Mouse (Mus musculus) gastrocnemius, adult 2 months (tissue): ENCODE measurements at regions not wholly inside any gene's neighbourhood (a gene's known extent, or its start where the extent isn't known, plus 50 kb on each side); places are given as distances from the start of the nearest gene placed in this dataset.
A peak's percentile ranks its signal among the peaks of the same experiment; 100 is the strongest.

ENCODE experiments used
- DNase-seq: peaks from one replicate; pipeline ENCODE4 v3.0.0; 2022
- H3K27ac ChIP-seq: fragments of 200-600 bp; 2 replicates; pipeline ENCODE4 v1.8.1; 2022; ENCODE audit warnings: mild to moderate bottlenecking
- H3K4me3 ChIP-seq: fragments of 200-600 bp; 2 replicates; pipeline ENCODE4 v1.8.1; 2022; ENCODE audit warnings: mild to moderate bottlenecking, moderate library complexity
- CTCF ChIP-seq: fragments of 200-600 bp; IDR thresholded peaks from 2 replicates; pipeline ENCODE4 v1.8.1; 2022; ENCODE audit warnings: antibody characterized with exemption, mild to moderate bottlenecking, moderate library complexity
- intact Hi-C: fragments of 180-260 bp; cut with DNase I; formaldehyde crosslinking; loops from one replicate; pipeline ENCODE4 v1.15.1; 2025

DNA sequence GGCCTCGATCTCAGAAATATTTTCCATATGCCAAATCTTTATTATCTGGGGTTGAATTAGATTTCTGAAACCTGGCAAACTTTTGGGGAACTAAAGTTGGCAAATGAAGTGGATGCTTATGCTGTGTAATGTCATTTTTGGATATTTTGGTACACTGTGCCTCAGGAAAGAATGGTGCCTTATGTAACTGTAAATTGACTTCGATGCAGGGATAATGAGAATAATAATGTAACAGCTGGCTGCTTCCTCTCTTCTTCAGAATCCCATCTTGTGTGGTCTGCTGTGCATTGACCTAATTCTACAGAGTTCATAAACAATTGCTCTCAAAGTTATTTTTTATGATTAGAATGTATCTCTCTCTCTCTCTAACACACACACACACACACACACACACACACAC, 545.6 kb downstream of the Tfap2b start:
- no peak overlapping the region for H3K4me3 ChIP-seq
- H3K27ac ChIP-seq: no peak overlapping the region
- TF ChIP-seq CTCF: no peak
- no peak for DNase-seq
- intact Hi-C loops: no loop called here

GRCm38 (mm10) chr1:19757921-19758436, 549.3 kb downstream of the Tfap2b start:
- TF ChIP-seq CTCF: no peak
- Histone ChIP-seq H3K27ac (no peak overlapping the region), H3K4me3 (no peak overlapping the region)
- intact Hi-C loops: no loop called here
- DNase-seq: no peak

- no peak for TF ChIP-seq CTCF
- intact Hi-C loops: no loop called here
- no peak overlapping the region for H3K27ac ChIP-seq
- DNase-seq: no peak
- no peak overlapping the region for H3K4me3 ChIP-seq
Observed at GRCm38 (mm10) chr1:19766879-19767278, 558.2 kb downstream of the Tfap2b start.

GRCm38 (mm10) chr1:19772266-19772665, 563.6 kb downstream of the Tfap2b start:
- intact Hi-C loops: no loop called here
- Histone ChIP-seq H3K27ac (no peak overlapping the region), H3K4me3 (no peak overlapping the region)
- no peak for TF ChIP-seq CTCF
- no peak for DNase-seq

GRCm38 (mm10) chr1:19774502-19774901, 565.8 kb downstream of the Tfap2b start:
- intact Hi-C loops: no loop called here
- TF ChIP-seq CTCF: no peak
- Histone ChIP-seq H3K4me3 (no peak overlapping the region), H3K27ac (no peak overlapping the region)
- DNase-seq: no peak

- no peak for DNase-seq
- Histone ChIP-seq H3K27ac (no peak overlapping the region), H3K4me3 (no peak overlapping the region)
- TF ChIP-seq CTCF: no peak
- intact Hi-C loops: no loop called here
Observed at GRCm38 (mm10) chr1:19777542-19777941, 568.8 kb downstream of the Tfap2b start.

DNA sequence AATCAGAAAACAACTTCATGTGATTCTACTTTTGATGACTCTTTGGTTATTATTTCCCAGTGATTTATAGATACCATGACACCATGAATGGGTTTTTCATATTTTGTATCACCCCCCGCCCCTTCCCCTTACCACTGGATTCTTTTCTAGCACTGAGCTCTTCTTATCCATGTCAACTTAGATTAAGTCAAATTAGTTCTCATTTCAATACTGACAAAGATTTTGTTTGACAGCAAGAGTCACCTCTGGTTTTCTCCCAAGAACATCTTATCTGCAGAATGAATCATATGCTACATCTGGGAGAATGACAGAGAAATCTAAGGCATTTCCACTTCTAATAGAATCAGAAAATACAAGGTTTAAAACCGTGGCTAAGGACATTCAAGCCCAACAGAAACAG, 578.3 kb downstream of the Tfap2b start:
- no peak for TF ChIP-seq CTCF
- intact Hi-C loops: no loop called here
- DNase-seq: no peak
- H3K27ac ChIP-seq: no peak overlapping the region
- H3K4me3 ChIP-seq: no peak overlapping the region

DNA sequence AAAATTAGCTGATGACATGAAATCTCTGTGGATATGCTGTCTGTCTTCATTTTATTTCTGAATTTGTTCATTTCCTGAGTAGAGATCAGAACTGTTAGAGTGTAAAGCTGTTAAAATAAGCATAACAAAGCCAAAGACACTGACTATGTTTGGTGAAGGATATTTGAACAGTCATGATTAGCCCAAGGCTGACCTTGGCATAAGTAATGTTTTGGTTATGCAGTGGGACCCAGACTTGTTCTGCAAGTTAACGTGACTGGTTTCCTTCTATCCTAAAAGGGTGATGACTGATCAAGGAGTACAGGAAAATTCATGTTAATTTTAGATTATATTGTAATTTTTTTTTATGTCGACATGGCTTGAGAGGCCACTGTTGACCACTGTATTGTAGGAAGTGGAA, 585.4 kb downstream of the Tfap2b start:
- no peak for TF ChIP-seq CTCF
- H3K27ac ChIP-seq: no peak overlapping the region
- intact Hi-C loops: no loop called here
- no peak for DNase-seq
- H3K4me3 ChIP-seq: no peak overlapping the region

DNA sequence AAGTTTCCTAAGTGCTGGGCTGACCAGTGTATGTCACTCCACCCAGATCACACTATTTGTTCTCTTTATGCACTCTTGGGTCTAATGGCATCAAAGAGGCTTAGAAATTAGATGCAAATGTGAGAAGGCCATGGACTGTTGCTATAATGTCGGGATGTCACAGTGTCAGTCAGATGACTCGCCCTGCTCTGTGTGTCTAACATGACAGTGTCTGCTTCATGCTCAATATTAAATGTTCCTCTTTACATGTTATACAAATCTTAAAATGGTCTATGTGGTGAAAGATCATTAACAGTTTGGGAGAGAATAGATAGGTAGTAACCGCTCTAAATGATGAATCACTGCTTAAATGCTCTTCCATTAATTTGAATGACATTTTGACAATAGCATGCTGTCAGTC, 617.2 kb downstream of the Tfap2b start:
- TF ChIP-seq CTCF: no peak
- DNase-seq: no peak
- Histone ChIP-seq H3K27ac (no peak overlapping the region), H3K4me3 (no peak overlapping the region)
- intact Hi-C loops: no loop called here

DNA sequence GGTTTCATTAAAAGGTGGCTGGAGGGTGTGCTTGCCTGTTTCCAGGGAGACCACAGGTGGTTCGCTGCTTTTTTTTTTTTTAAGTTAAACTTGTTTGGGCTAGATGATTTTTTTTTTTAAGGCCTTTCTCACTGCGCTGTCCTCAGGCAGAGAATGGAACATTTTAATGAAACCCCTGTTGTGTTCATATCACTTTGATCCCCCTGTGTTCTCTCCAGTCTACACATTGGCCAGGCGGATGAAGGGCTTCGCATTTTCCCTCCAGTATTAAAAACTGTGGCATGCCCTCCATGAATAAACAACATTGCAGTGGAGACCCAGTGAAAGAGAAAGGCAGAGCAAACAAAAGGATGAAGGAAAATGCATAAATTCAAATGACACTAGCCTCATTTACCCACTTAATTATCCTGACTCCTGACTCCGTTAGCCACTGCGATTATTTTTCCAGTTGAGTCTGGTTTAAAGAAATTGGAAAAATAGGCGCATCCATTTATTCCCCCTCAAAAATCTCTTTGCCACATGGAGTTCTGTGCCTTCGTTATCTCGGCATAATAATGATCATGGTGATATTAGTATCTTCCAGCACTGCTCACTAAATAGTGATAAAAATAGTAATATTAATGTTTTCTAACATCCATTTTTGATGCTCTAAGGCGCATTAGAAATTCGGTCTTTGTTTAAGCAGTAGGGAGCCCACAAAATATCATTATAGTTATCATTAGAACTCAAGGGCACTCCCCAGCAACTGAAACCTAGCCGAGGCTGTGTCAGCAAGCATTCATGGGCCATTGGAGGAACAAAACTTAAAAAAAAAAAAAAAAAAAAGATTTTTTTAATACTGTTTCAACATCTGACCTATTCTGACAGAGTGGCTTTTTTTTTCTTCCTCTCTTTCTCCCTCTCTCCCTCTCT, 618.0 kb downstream of the Tfap2b start:
- no peak overlapping the region for H3K4me3 ChIP-seq
- DNase-seq: no peak
- no peak overlapping the region for H3K27ac ChIP-seq
- intact Hi-C loops: no loop called here
- TF ChIP-seq CTCF: no peak

GRCm38 (mm10) chr1:19849918-19850317, 641.2 kb downstream of the Tfap2b start:
- TF ChIP-seq CTCF: no peak
- H3K27ac ChIP-seq: no peak overlapping the region
- peak; percentile 14 for DNase-seq
- intact Hi-C loops: no loop called here
- no peak overlapping the region for H3K4me3 ChIP-seq

- intact Hi-C loops: no loop called here
- H3K4me3 ChIP-seq: no peak overlapping the region
- H3K27ac ChIP-seq: no peak overlapping the region
- no peak for TF ChIP-seq CTCF
- no peak for DNase-seq
Observed at GRCm38 (mm10) chr1:19857250-19857649, 648.5 kb downstream of the Tfap2b start.

DNA sequence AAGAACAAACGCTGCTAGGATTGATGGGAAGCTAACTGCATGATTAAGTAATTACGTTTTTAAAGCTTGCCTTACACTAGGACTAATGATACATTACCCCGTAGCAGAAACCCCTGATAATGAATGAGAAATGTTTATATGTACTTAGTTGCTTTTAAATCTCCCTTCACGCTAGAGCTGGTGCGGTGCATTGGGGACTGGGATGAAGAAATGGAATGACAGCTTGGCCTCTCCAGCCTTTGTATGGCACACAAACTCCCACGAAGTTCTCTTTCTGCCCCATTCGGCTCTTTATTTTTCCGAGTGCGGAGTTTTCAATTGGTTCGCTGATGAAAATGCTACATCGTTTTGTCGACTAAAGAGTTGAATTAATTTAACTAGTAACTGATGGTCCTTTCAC, 659.8 kb downstream of the Tfap2b start:
- DNase-seq: no peak
- intact Hi-C loops: no loop called here
- Histone ChIP-seq H3K27ac (no peak overlapping the region), H3K4me3 (no peak overlapping the region)
- TF ChIP-seq CTCF: no peak

GRCm38 (mm10) chr1:19881193-19881592, 672.5 kb downstream of the Tfap2b start:
- Histone ChIP-seq H3K27ac (no peak overlapping the region), H3K4me3 (no peak overlapping the region)
- intact Hi-C loops: no loop called here
- no peak for DNase-seq
- TF ChIP-seq CTCF: no peak
